Mouse (Mus musculus) monocyte, adult 5-6 weeks (primary cell): ENCODE results near the gene Cd48. TPM values are rescaled to one million over a fixed set of nuclear protein-coding genes. Genes with fewer than 3 reads are reported as not detected.

ENCODE experiments used
- ATAC-seq: fragments of 153-309, 156-312 bp; replicated peaks from 2 replicates; pipeline ENCODE4 v1.8.0; 2017; ENCODE audit warnings: mild to moderate bottlenecking; ENCODE audit not compliant: low TSS enrichment, insufficient number of reproducible peaks, severe bottlenecking, poor library complexity, low FRiP score
- total RNA-seq: library from RNA; stranded (forward); fragments of 200-1000, 200-491, 200-594 nt; gene quantifications from 3 replicates; pipeline ENCODE4 v1.2.3, GENCODE M21; 2017

The Cd48 gene
- total RNA-seq: 279 to 329 TPM (median 318 TPM) in 3 replicates

DNA sequence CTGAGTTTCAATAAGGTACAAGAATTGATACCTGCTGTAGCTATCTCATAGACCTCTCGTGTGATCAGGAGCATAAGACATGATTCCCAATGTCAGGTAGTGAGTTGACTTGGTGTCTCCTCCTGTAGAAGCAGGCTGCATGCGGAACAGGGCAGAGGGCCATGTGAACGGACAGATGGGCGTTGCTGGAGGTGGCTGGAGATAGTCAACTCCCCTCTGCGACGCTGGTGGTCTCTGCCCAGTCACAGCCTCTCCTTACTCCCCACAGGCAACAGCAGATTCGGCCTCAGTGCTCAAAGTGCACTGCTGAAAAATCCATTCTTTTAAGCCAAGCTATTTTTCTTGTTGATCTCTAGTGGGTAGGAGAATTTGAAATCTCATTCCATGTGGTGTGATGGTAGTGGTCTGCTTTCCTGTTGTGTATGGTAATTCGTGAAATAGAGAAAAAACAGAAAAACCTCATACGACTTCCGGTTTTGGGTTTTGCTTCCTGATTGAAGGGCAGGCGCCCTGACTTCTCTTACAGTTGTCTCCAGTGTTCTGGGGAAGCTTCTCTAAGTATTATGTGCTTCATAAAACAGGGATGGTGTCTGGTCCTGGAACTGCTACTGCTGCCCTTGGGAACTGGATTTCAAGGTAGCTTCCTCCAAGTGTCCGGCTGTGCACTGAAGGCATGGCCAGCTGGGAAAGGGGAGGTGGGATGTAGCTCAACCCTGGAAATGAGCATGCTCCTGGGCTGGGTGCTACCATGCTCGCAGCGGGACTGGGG lies at the start of gene Cd48:
Gene Cd48, plus strand, starts transcription at position 479 of the 769 bp plus-strand sequence.
- ATAC-seq: peak; percentile 37

DNA sequence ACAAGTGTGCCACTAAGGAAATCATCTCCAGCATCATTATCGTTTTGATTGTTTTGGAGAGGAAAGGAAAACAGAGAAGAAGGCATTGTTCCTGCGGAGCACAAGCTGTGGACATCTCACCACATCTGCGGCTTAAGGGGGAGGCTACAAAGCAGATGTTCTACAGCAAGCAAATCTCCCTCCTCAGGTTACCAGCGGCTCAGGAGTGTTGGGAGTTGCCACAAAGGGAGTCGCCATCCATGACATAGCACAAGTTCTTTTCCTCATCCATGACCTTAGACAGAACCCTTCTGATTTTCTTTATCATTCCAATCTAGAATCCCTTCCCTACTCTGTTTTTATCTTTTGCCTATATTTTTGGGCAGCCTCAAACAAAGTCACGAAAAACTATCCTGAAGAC lies 46.1 kb upstream of the Cd48 start:
- no peak for ATAC-seq

DNA sequence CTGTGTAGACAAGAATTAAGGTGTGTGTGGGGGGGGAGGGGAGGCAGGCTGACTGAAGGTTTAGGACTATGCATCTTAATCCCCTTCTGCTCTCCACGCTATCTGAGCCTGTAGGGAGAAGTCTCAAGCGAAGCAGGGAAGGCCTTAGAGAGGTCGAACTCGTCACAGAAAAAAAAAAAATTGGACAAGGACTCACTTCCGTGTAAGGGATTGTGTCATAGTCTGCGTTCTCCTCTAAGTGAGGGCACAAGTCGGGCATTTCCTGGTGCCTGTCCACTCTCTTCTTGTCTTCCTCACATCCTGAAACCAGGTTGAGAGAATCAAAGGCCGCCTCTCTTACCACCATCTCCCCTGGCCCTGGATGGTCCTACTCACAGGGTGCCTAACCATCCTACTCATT lies 44.7 kb upstream of the Cd48 start:
- ATAC-seq: peak; percentile 68

DNA sequence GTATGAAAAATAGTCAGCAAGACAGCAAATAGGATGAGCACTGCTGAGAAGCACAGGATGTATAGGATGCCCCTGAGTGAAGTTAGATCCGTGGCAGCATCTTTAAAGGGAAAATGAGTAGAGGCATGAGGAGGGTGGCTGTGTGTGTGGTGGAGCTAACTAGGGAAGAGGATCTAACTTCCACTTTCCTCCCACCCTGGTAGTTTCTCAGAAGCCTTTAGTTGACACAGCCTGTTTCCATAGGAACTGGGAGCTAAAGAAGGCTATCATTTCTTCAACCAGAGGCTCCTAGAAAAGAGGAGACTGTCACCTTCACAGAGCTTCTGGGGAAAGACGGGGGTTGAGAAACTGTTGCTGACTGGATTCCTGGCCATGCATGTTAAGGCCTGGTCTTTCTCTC lies 43.1 kb upstream of the Cd48 start:
- ATAC-seq: no peak

DNA sequence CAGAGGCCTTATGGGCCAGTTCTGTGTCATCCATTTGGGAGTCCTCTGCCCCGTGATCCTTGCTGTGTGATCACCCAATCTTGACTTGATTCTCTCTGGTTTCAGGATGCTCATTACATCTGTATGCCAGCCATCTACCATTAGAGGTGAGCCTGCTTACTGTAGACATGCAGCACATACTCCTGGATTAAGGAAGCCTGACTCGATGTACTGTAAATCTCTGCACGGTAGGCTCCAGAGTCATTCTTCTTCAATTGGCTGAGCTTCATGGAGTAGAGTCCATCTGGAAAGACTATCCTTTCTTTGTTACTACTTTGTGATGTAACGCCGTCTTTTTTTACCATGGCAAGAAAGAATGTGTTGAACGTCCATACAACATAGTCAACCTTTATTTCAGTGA lies 41.0 kb upstream of the Cd48 start:
- no peak for ATAC-seq

DNA sequence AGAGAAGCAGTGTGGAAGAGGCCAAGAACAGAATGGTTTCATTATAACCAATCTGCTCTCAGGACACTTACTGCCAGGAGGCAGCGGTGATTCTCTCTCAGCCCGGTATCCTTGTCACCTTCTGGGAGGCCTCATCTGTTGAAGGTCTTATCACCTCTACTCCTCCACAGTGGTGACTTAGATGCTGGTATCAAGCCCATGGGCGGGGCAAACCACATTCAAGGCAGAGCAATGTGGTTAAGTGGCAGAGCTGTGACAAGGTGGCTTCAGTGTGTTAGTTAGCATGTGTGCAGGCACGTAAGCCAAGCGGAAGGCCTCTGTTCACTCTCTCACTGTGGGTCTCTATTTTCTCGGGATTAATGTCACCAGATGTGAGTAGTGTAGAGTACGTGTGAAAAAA lies 38.2 kb upstream of the Cd48 start:
- ATAC-seq: peak; percentile 68

DNA sequence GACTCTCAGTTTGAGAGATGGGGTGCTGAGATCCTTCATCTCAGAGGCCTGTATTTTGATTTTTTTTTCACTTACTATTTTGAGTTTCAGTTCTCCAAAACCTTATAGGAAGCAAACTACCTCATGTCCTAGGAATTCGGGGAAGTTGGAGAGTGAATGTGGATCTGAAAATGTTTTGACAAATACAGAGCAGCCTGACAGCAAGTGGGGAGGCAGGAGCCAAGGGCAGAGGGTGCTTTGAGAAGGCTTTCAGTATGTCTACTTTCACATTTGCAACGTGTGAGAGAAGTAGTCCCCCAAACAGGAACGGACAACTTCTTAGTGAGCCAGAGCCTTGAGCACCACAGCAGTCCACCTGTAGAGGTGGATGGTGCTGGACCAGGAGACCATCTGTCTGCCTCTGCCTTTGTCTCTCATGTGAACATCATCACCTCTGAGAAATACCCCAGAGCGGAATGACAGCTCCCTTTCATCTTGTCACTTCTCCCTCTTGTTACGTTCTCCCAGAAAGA lies 35.3 kb upstream of the Cd48 start:
- peak; percentile 57 for ATAC-seq

DNA sequence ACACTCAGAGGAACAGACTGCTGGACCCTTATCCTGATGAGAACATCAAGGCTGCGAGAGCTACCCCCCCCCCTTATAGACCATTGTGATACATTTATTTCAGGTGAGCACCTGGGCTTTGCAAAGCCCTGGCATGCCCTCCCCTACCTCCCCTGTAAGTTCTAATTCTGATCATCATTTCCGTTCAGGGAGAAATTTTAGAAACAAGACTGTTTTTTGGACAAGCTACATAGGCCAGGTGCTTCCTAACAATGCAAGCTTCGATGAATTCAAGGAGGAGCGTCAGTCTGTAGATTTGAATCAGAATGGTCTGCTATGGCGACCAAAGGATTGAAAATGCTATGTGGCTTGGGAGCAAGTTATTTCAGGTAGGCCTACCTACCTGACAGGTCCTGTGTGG lies 34.1 kb upstream of the Cd48 start:
- no peak for ATAC-seq

DNA sequence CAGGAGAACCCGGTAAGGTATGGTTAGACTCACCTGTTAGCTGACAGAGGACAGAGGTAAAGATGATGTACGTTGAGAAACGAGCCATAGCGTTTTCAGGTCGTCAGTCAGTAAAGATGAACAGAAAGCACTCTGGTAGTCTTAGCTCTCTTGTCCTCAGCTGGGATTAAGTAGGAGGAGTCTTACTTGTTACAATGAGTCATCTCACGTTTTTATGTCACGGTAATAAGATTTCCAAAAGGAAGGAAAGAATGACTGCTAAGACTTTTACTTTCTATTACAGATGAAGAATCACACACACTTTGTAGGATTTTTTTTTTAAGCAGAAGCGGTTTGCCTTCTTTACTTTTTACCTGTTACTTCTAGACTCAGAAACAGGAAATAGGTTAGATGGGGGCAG lies 33.0 kb upstream of the Cd48 start:
- ATAC-seq: no peak

DNA sequence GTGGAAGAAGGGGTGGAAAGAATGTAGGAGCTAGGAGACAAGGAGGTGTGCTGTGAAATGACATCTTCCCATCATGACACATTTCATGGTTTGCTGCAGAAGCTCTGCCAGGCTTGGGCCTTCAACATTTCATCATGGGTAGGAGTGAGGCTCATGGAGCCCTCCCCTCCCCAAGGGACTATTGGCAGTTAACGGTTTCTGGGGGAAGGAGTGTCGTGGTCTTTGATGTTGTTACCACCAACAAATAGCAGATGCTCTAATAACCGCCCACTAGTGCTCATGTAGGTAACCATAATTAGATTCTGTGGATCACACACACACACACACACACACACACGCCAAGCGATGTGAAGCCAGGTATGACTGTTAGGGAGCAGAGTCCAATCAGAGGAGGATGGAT lies 29.1 kb upstream of the Cd48 start, which contains the start of gene Slamf7:
Gene Slamf7, minus strand, starts transcription at position 302 of the 400 bp plus-strand sequence.
- no peak for ATAC-seq

DNA sequence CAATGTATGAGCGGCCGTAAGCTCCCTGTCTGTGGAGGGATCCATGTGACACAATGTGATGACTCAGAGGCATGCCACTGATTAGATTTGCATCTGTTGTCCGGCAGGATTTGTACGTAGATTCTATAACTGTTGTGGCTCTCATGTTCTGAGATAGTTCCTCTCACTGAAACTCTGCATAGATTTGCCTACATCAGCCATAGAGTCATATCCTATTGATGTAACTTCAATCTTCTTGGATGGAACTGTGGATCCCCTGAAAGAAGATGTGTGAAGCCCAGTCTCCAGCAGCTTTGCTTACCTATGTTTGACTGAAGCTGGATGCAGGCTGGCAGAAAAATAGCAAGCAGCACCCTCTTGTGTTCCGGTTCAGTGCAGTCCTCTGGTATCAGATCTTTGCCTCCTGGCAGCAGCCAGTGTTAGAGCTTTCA lies 23.2 kb upstream of the Cd48 start:
- ATAC-seq: peak; percentile 58; the same call in 1 of the 2 replicates

DNA sequence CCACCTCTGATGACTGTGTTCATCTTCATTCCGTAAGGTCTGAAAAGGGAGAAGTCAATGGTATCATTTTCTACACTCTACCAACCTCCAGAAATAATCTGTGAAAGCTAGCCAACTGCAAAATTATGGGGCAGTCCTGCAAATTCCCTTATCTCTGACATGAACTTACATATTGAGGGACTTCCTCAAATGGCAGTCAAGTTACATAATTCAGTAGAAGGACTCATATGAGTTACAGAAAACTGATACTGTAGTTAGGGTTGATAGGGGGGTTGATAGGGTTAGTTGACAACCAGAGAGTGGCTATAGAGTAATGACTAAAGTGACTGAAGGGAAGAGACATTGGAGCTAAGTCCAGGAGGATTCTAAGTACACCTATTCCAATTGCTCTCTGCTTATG lies 21.4 kb upstream of the Cd48 start:
- peak; percentile 47 for ATAC-seq

DNA sequence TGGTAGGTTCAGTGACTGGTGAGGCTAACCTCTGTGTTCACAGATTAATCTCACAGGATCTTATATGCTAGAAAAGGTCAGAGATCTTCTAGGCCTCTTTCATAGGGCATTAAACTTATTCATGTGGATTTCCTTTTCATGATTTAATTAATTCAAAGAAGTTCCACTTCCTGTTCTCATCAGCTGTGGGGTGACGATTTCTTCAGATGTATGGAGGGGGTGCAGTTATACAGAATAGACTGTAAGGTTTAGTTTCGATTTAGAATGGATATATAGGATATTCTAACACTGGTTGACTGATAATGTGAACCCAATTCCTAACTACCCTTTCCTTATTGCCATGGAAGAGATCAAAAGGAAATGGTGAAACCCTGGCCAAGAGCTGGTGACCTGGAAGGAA lies 20.3 kb upstream of the Cd48 start:
- no peak; the same call in 1 of the 2 replicates for ATAC-seq

DNA sequence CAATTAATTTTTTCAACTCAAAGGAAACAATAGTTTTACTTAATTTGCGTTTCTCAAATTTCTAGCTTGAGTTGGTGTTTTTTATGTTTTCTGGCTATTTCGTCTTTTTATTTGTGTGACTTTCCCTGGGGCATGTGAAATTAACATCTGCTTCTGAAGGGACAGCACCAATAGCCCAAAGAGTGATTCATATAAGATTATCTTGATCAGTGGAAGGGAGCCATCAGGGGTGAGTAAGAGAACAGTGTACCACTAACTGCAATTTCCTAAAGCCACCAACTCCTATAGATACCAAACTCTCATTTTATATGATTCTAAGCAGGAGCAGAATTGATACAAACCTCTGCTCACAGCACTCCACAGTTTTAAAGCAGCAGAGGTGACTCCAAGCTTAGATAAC lies 18.1 kb upstream of the Cd48 start:
- no peak for ATAC-seq

DNA sequence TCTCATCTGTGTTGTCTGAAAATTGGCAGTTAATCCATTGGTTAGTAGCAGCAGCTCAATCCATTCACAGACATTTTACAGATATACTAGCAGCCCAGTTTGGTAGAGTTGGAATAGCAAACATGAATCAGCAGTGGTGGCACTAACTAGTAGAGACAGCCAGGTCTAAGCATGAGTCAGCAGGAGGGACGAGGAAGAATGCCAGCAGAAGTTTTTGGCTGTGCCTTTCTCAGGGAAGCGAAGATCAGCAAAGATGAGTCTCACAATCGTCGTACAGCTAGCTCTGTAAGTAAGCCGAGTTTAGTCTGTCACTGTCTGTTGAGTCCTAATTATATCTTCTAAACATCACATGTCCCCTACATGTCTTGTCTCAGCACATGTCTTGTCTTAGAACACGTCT lies 15.5 kb upstream of the Cd48 start:
- no peak for ATAC-seq

DNA sequence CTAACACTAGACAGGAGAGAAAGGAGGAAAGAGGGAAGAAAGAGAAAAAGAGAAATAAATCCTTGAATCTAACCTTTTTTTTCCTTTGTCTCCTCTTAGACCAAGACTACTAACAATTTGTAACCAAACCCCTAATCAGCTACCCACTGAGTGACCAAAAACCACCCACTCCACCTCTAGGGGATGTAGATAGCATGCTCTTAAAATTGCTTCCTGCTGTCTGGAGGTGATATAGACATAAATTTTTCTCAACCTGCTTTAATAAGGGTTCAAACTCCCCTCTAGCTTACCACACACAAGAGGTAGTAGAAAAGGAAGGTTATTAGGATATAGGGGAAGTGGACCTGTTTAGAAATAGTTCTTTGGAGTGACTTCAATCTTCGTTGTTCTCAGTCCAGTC lies 14.6 kb upstream of the Cd48 start:
- ATAC-seq: no peak

DNA sequence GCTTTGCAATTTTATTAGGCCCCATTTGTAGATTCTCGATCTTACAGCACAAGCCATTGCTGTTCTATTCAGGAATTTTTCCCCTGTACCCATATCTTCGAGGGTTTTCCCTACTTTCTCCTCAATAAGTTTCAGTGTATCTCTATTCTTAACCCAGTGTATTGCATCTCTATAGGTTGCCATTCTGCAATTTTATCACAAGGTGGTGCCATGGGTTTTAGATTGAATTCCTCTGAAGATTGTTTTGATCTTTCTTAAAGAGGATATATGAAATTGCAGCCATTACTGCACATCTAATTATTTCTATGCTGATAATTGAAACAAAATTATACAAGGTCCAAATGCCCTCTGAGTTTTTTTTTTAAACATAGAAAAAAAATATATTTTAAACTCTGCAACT lies 9.4 kb upstream of the Cd48 start:
- 0 out of 2 replicates have a peak, but pooled peaks have one; percentile 52 for ATAC-seq

DNA sequence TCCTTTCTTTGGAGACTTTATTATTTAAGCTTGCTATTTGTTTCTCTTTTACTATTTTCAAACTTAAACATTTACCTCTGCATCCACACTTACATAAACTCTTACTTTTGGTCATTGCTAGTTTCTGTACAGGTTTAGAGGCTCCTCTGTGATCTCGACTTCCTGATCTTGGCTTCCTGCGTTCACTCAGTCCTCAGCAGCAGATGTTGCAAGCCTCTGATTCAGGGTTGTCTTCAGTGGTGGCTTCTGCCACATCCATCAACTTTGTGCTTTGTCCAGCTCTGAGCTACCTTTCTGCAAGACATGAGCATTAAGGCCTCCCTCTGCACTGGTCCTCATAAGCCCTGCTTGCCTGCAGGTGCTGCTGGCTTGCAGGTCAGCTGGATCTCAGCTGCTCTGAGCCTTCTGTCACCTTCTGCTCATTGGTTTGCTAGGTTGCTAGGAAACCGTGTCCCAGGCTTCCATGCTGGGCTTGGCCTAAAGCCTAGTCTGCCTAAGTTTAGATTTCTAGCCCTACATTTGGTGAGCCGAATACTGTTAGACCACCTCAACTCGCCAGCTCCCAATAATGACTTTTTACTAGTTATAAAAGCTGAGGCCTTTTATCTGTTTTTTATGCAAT lies 8.8 kb upstream of the Cd48 start:
- ATAC-seq: peak; percentile 44; the same call in 1 of the 2 replicates

DNA sequence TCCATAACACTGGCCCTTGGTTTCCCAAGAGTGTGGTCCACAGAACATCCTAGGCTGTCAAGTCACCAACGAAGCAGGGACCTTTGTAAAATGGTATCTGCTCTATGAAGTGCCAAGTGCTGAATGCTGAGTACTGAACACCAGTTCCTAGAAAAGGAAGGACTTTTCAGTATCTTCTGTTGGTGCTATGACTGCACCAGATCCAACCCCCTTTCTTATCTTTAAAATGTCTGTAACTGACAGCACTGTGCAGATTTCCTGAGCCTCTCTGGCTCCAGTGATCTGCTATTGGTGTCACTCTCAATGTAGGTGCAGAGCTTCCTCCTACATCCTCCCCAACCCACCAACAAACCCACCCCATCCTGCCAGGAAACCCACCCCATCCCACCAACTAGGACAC lies 7.3 kb upstream of the Cd48 start:
- ATAC-seq: no peak

DNA sequence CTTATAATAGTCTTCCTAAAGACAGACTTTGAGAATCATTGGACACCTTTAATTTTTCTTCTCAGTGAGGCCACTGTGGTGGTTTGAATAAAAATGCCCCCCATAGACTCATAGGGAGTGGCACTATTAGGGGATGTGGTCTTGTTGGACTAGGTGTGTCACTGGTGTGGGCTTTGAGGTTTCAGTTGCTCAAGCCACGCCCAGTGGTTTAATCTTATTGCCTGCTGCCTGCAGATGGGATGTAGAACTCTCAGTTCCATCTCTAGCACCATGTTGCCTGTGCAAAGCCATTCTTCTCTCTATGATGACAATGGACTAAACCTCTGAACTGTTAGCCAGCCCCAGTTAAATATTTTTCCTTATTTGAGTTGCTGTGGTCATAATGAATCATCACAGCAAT lies 4.1 kb upstream of the Cd48 start:
- no peak for ATAC-seq
